Mouse (Mus musculus): ENCODE data around the gene Fads6.

- TF ChIP-seq HCFC1 (IDR thresholded peaks at IDR 0.05; ENCODE audit: borderline replicate concordance, insufficient read depth, low read length): no peak
- no peak for TF ChIP-seq CHD2 (IDR thresholded peaks at IDR 0.05; ENCODE audit: low read depth, low read length)
Observed at GRCm38 (mm10) chr11:115321906-115322693, 24.6 kb upstream of the Fads6 start, which contains the start of gene Ush1g.
